Comparison of ENCODE assay signal across 17 mouse cellular contexts in the genomic region with DNA sequence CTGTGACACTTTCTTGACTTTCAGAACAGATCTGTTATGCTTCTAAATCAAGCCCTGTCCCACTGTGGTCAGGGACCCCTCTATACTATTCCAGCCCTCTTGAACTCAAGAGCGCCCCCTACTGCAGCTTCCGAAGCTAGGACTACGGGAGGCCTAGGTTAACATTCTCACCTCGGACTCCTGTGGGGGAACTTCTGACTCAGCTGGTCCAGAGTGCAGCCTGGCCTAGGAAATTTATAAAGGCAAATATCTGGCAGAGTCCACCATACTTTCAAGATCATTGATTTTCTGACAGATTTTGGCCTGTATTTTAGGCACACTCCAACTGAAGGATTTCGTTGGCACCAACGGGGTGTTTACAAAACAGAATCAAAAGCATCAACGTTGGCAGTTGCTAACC. TPM values are rescaled to one million over a fixed set of nuclear protein-coding genes. Genes with fewer than 3 reads are reported as not detected.
A peak's percentile ranks its signal among the peaks of the same experiment; 100 is the strongest.
DNase-seq lines count a peak whose midpoint lies in the region; ATAC-seq and TF ChIP-seq lines count a peak whose summit lies in the region.
"Had no signal": no experiment of that assay in that cellular context is flagged by ENCODE, and none has a peak within 500 bp of the region (broad histone marks: within the 10 kb centered on the region; RNA-seq: fewer than 3 reads in every experiment).

No protein-coding gene starts in this region.

- no peak for TF ChIP-seq EP300 in lung, postnatal 0 days (IDR thresholded peaks at IDR 0.05)

- H3K9me3 ChIP-seq in kidney, embryonic 16.5 days (ENCODE audit: low read length), result no peaks in the 10 kb centered on the region
- H3K9me3 ChIP-seq in lung, postnatal 0 days (ENCODE audit: low read length), result no peaks in the 10 kb centered on the region
- H3K9me3 ChIP-seq: embryonic facial prominence, embryonic 12.5 days; heart, embryonic 10.5 days; liver, embryonic 15.5 days; midbrain, embryonic 13.5 days had no signal

- peak overlapping the region; percentile 94 for H3K27ac ChIP-seq in kidney, adult 2 months (ENCODE audit: insufficient read depth, low read depth, low read length)
- no peak overlapping the region for H3K27ac ChIP-seq in kidney, embryonic 16.5 days (ENCODE audit: low read length)
- no peak overlapping the region for H3K27ac ChIP-seq in lung, postnatal 0 days (ENCODE audit: low read length)
- no peak overlapping the region for H3K27ac ChIP-seq in bone marrow macrophage, adult 2 months (ENCODE audit: insufficient read depth, low read depth, low read length)
- H3K27ac ChIP-seq: embryonic facial prominence, embryonic 12.5 days; heart, embryonic 10.5 days; liver, embryonic 15.5 days; midbrain, embryonic 13.5 days had no signal

- no peak for ATAC-seq in kidney, embryonic 16.5 days (ENCODE audit: low FRiP score, low TSS enrichment)
- ATAC-seq in lung, postnatal 0 days, result no peak
- ATAC-seq: hindbrain, embryonic 16.5 days; midbrain, embryonic 13.5 days had no signal

- H3K4me2 ChIP-seq in kidney, embryonic 16.5 days (replicated peaks; ENCODE audit: low read depth, low read length), result no peak overlapping the region
- H3K4me2 ChIP-seq in lung, postnatal 0 days (replicated peaks; ENCODE audit: low read depth, low read length), result no peak overlapping the region
- H3K4me2 ChIP-seq: embryonic facial prominence, embryonic 12.5 days; liver, embryonic 15.5 days; midbrain, embryonic 13.5 days had no signal

- TF ChIP-seq CTCF in kidney, adult 2 months (conservative IDR thresholded peaks at IDR 0.05; ENCODE audit: insufficient read depth, insufficient read length, low read depth, low read length), result peak; percentile 33; the same call in 1 of the 2 replicates
- TF ChIP-seq CTCF in lung, postnatal 0 days (IDR thresholded peaks at IDR 0.05), result peak; percentile 21; the same call in 1 of the 2 replicates
- TF ChIP-seq CTCF in bone marrow macrophage, adult 2 months (IDR thresholded peaks at IDR 0.05; ENCODE audit: low read depth, low read length), result peak; percentile 64

- no peak for TF ChIP-seq POLR2A in kidney, adult 2 months (IDR thresholded peaks at IDR 0.05; ENCODE audit: low read depth, low read length)
- TF ChIP-seq POLR2A in bone marrow macrophage, adult 2 months (IDR thresholded peaks at IDR 0.05; ENCODE audit: borderline replicate concordance, low read depth, low read length), result no peak

- H3K4me1 ChIP-seq in kidney, adult 2 months (ENCODE audit: control insufficient read depth, insufficient read depth, low read length), result peaks cover 39% of the 10 kb centered on the region; the same call in 1 of the 2 replicates
- peaks cover 16% of the 10 kb centered on the region for H3K4me1 ChIP-seq in kidney, embryonic 16.5 days (ENCODE audit: insufficient read depth, low read length)
- no peaks in the 10 kb centered on the region for H3K4me1 ChIP-seq in lung, postnatal 0 days (ENCODE audit: insufficient read depth, low read depth, low read length)
- H3K4me1 ChIP-seq in bone marrow macrophage, adult 2 months (ENCODE audit: control insufficient read depth, insufficient read depth, low read length), result no peaks in the 10 kb centered on the region
- H3K4me1 ChIP-seq: embryonic facial prominence, embryonic 12.5 days; midbrain, embryonic 13.5 days had no signal

- H3K36me3 ChIP-seq in kidney, adult 2 months (ENCODE audit: control insufficient read depth, insufficient read depth, low read length), result no peaks in the 10 kb centered on the region; the same call in 1 of the 2 replicates
- H3K36me3 ChIP-seq in kidney, embryonic 16.5 days (ENCODE audit: insufficient read depth, low read length), result peaks cover 24% of the 10 kb centered on the region
- no peaks in the 10 kb centered on the region for H3K36me3 ChIP-seq in lung, postnatal 0 days (ENCODE audit: insufficient read depth, low read length)

- no peaks in the 10 kb centered on the region for H3K27me3 ChIP-seq in kidney, adult 2 months (replicated peaks; ENCODE audit: control insufficient read depth, insufficient read depth, low read length)
- no peaks in the 10 kb centered on the region for H3K27me3 ChIP-seq in kidney, embryonic 16.5 days (ENCODE audit: insufficient read depth, low read length)
- H3K27me3 ChIP-seq in lung, postnatal 0 days (replicated peaks; ENCODE audit: insufficient read depth, low read length), result no peaks in the 10 kb centered on the region
- H3K27me3 ChIP-seq: embryonic facial prominence, embryonic 12.5 days; liver, embryonic 15.5 days; midbrain, embryonic 13.5 days had no signal

- peak; percentile 84 for DNase-seq in kidney, adult 2 months
- no peak for DNase-seq in lung, postnatal 0 days (ENCODE audit: low spot score)
- no peak for DNase-seq in lung, postnatal 36 days
- DNase-seq in ES-CJ7 (ENCODE audit: low read depth, low spot score), result peak; percentile 67
- no peak for DNase-seq in left cerebral cortex, postnatal 25 days (ENCODE audit: low spot score in 2 of 2)
- DNase-seq: adrenal gland, adult 2 months; cerebellum, adult 18-20 months; gastrocnemius, postnatal 14 days; heart, postnatal 14 days; thymus, adult 2 months had no signal

- intact Hi-C loops in left cerebral cortex, postnatal 25 days (cut with DNase I), result no loop called here

- no peak overlapping the region for H3K9ac ChIP-seq in kidney, embryonic 16.5 days (replicated peaks; ENCODE audit: low read length)
- no peak overlapping the region for H3K9ac ChIP-seq in lung, postnatal 0 days (replicated peaks; ENCODE audit: low read depth)
- H3K9ac ChIP-seq: embryonic facial prominence, embryonic 12.5 days; liver, embryonic 15.5 days; midbrain, embryonic 13.5 days had no signal

- H3K4me3 ChIP-seq in kidney, adult 2 months (ENCODE audit: insufficient read depth, low read depth, low read length), result no peak overlapping the region
- no peak overlapping the region for H3K4me3 ChIP-seq in kidney, embryonic 16.5 days (ENCODE audit: low read length)
- H3K4me3 ChIP-seq in lung, postnatal 0 days (ENCODE audit: low read depth, low read length), result no peak overlapping the region
- no peak overlapping the region for H3K4me3 ChIP-seq in bone marrow macrophage, adult 2 months (ENCODE audit: insufficient read depth, low read length)
- H3K4me3 ChIP-seq: embryonic facial prominence, embryonic 12.5 days; heart, embryonic 10.5 days; liver, embryonic 15.5 days; midbrain, embryonic 13.5 days had no signal

- 65% methylated on average over 7 of the region's 7 CpGs for WGBS in kidney, adult 2 months
- WGBS in kidney, embryonic 16.5 days, result 92% methylated on average over 7 of the region's 7 CpGs
- 85% methylated on average over 7 of the region's 7 CpGs for WGBS in lung, postnatal 0 days

RNA-seq across cellular contexts. Expression of gene Xpnpep1, which starts 11.0 kb away (rescaled TPM):
- polyA plus RNA-seq in kidney, adult 2 months (2012; rRNA removed), result 250 and 253 TPM in 2 replicates
- polyA plus RNA-seq in kidney, embryonic 16.5 days (2015; fragmentation: Nextera tagmentation; extraction: Ambion mirVana), result 166 and 167 TPM in 2 replicates
- 109 and 112 TPM in 2 replicates for polyA plus RNA-seq in lung, postnatal 0 days (2015; fragmentation: Nextera tagmentation; extraction: Ambion mirVana)
- 37.4 and 39.9 TPM in 2 replicates for polyA plus RNA-seq in bone marrow macrophage, adult 2 months (2012; ENCODE audit: insufficient read depth, insufficient read length, missing spikeins)
- total RNA-seq in left cerebral cortex, postnatal 25 days (2021), result 10 to 100 TPM; 75.4 TPM

Comparison
In these comparisons a context has a peak if more than half of its experiments do, and no peak if none do; other contexts are left out.
1. DNase-seq: peak in kidney, adult 2 months (single experiment) and ES-CJ7 (single experiment); none in lung, postnatal 0 days (single experiment), lung, postnatal 36 days (single experiment) and left cerebral cortex, postnatal 25 days (0 of 2).
2. Peak in every context shown above with its lines, with median percentiles within 50 percentile points of each other: CTCF ChIP-seq.